8 mouse cellular contexts compared by ENCODE assay signal in the genomic region with DNA sequence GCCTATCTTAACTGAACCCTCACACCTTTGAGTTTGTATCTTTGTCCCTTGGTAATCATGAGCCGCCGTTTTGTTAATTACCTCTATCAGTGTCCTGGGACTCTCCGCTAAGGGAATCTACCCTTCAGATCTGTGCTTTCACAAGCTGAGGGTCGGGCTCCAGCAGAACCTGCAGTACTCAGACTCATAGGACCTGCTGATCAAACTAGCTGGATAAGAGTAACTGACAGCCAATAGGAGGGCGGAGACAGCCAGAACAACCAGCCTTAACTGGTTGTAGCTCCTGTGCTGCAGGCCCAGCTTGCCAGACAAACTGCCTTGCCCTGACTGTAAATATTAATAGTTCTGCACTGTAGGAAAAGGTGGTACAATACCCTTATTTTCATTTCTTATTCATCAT.
DNase-seq lines count a peak whose midpoint lies in the region.

No protein-coding gene starts in this region.

- intact Hi-C loops in gastrocnemius, postnatal 36 days (cut with DNase I), result no loop called here
- intact Hi-C loops in left cerebral cortex, postnatal 14 days (cut with DNase I), result no loop called here

- DNase-seq in adrenal gland, postnatal 10 days, result peak; percentile 24
- no peak for DNase-seq in adrenal gland, postnatal 25 days
- DNase-seq in urinary bladder, adult 18-20 months (ENCODE audit: low spot score in 2 of 2), result peak; percentile 11 to 44
- no peak for DNase-seq in urinary bladder, adult 2 months (ENCODE audit: low spot score)
- DNase-seq in kidney, postnatal 36 days, result peak; percentile 8 to 14
- peak; percentile 36 for DNase-seq in skeletal muscle tissue, adult 2 months (ENCODE audit: low read depth, low spot score)
- no peak for DNase-seq in gastrocnemius, postnatal 36 days
- no peak for DNase-seq in left cerebral cortex, postnatal 14 days (ENCODE audit: low spot score in 2 of 2)

Comparison
In these comparisons a context has a peak if more than half of its experiments do, and no peak if none do; other contexts are left out.
1. DNase-seq: peak in adrenal gland, postnatal 10 days (single experiment), urinary bladder, adult 18-20 months (2 of 2), kidney, postnatal 36 days (2 of 2) and skeletal muscle tissue, adult 2 months (single experiment); none in adrenal gland, postnatal 25 days (single experiment), urinary bladder, adult 2 months (single experiment), gastrocnemius, postnatal 36 days (0 of 2) and left cerebral cortex, postnatal 14 days (0 of 2).